Mouse (Mus musculus): Measurements from ENCODE around the gene Ntrk3. TPM values are rescaled to one million over a fixed set of nuclear protein-coding genes. Genes with fewer than 3 reads are reported as not detected.

The Ntrk3 gene
- polyA plus RNA-seq, 1 experiment from 2014 or later: 3.5 TPM

DNA sequence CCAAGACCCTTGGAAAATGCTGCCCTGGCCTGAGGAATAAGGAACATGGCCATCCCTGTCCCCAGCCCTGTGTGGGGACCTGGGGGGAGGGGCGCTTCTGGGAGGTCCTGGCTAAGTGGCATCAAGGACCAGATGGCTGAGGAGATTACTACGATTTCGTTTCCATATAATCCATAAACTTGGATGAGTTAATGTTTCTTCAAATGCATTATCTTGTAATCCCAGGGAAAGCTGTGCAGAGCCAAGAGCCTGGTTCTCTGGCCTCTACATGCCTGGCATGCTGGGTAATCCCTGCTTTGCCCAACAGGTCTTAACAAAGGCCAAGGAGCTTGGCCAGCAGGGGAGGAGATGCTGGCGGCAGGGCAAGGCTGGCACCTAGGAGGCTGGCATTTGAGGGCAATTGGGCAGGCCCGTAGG lies 27.4 kb upstream of the Ntrk3 start:
- Histone ChIP-seq H3K9me3 (replicated peaks; ENCODE audit: control insufficient read depth, low read length) (no peaks in the 10 kb centered on the region), H3K4me1 (ENCODE audit: control insufficient read depth, insufficient read depth, low read length) (no peaks in the 10 kb centered on the region), H3K4me3 (replicated peaks; ENCODE audit: low read length) (no peak overlapping the region), H3K4me2 (ENCODE audit: low read depth, low read length) (no peak overlapping the region), H3K36me3 (ENCODE audit: control insufficient read depth, insufficient read depth, low read length) (no peaks in the 10 kb centered on the region), H3K27me3 (ENCODE audit: control insufficient read depth, insufficient read depth, low read length) (no peaks in the 10 kb centered on the region), H3K27ac (ENCODE audit: low read length) (no peak overlapping the region), H3K9ac (ENCODE audit: low read length) (no peak overlapping the region)
- no peak for ATAC-seq (ENCODE audit: insufficient read depth, low FRiP score)
- 65% methylated on average over 5 of the region's 5 CpGs for WGBS

DNA sequence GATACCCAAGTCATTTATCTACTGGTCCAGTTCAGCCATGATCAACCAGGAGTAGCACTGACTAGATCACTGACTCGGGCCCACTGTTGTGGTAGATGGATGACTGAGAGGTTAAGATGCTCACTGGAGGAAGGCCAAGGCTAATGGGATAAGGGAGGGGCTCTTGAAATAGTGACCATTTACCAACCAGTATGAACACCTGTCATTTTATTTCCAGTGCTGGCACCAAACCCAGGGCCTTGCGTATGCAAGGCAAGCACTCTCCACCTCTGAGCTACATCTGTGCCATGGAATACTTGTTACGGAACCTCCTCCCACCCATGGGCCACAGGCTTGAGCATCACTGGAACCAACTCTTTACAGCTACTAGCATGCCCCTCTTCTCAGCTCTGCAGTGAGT lies 26.0 kb upstream of the Ntrk3 start:
- WGBS: 87% methylated on average over 3 of the region's 3 CpGs
- no peak overlapping the region for H3K4me3 ChIP-seq (replicated peaks; ENCODE audit: low read length)
- no peaks in the 10 kb centered on the region for H3K4me1 ChIP-seq (ENCODE audit: control insufficient read depth, insufficient read depth, low read length)
- no peaks in the 10 kb centered on the region for H3K27me3 ChIP-seq (ENCODE audit: control insufficient read depth, insufficient read depth, low read length)
- ATAC-seq (ENCODE audit: insufficient read depth, low FRiP score): no peak
- H3K36me3 ChIP-seq (ENCODE audit: control insufficient read depth, insufficient read depth, low read length): no peaks in the 10 kb centered on the region
- H3K27ac ChIP-seq (ENCODE audit: low read length): no peak overlapping the region
- no peaks in the 10 kb centered on the region for H3K9me3 ChIP-seq (replicated peaks; ENCODE audit: control insufficient read depth, low read length)
- H3K9ac ChIP-seq (ENCODE audit: low read length): no peak overlapping the region
- H3K4me2 ChIP-seq (ENCODE audit: low read depth, low read length): no peak overlapping the region

DNA sequence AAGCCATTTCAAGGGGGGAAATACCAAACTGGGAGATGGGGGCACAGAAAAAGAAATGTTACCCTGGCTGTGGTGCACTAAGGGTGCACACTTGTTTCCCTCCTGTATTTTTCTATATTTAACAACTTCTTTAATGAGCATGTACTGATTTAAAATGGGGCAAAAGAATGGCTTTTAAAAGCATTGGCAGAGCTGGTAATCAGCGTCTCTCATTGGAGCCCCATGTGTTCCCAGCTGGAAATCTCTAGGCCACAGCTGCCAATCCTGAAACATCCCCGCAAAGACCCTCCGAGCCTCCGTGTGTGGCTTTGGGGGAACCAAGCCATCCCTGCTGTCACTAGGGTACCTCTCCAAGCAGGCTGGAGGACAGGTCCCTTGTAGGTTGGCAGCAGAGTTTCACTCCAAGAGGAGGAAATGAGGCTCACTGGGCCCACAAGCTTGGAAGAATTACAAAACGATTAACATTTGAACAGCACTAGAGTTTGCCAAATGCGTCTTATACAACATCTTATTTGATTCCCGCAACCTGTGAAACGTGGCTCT lies 16.7 kb upstream of the Ntrk3 start:
- no peaks in the 10 kb centered on the region for H3K36me3 ChIP-seq (ENCODE audit: control insufficient read depth, insufficient read depth, low read length)
- ATAC-seq (ENCODE audit: insufficient read depth, low FRiP score): no peak
- no peak overlapping the region for H3K9ac ChIP-seq (ENCODE audit: low read length)
- no peak overlapping the region for H3K4me3 ChIP-seq (replicated peaks; ENCODE audit: low read length)
- WGBS: 59% methylated on average over 8 of the region's 8 CpGs
- H3K4me2 ChIP-seq (ENCODE audit: low read depth, low read length): no peak overlapping the region
- H3K27ac ChIP-seq (ENCODE audit: low read length): no peak overlapping the region
- no peaks in the 10 kb centered on the region for H3K4me1 ChIP-seq (ENCODE audit: control insufficient read depth, insufficient read depth, low read length)
- no peaks in the 10 kb centered on the region for H3K9me3 ChIP-seq (replicated peaks; ENCODE audit: control insufficient read depth, low read length)
- no peaks in the 10 kb centered on the region for H3K27me3 ChIP-seq (ENCODE audit: control insufficient read depth, insufficient read depth, low read length)

DNA sequence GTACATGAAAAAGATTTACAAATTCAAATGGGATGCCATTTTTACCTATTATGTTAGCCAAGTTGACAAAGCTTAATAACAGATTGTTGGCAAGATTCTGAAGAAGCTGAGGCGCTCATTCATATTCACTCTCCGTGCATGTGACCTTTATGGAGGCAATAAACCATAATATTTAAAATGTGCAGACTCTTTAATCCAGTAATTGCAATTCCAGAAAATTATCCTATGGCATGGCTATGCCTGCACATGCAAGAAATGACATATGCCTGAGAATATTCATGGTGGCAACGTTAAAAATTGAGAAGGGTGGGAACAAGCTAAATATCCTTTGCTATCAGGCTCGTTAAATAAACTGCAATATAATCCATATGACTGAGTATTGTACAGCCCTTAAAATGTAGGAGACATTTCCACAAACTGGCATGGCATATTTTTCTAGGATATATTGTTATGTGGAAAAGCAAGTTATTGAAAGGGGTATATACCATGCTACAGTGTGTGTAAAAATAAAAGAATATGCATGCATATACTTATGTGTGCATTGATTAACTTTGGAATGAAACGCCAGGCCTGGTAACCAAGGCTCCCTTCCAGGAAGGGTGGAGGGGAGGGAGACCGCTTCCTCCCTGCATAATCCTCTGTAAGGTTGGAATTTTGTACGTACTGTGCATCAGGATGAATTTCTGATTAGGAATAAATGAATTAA lies 16.1 kb upstream of the Ntrk3 start:
- no peak overlapping the region for H3K9ac ChIP-seq (ENCODE audit: low read length)
- no peak for ATAC-seq (ENCODE audit: insufficient read depth, low FRiP score)
- H3K4me2 ChIP-seq (ENCODE audit: low read depth, low read length): no peak overlapping the region
- no peaks in the 10 kb centered on the region for H3K9me3 ChIP-seq (replicated peaks; ENCODE audit: control insufficient read depth, low read length)
- no peaks in the 10 kb centered on the region for H3K36me3 ChIP-seq (ENCODE audit: control insufficient read depth, insufficient read depth, low read length)
- no peaks in the 10 kb centered on the region for H3K27me3 ChIP-seq (ENCODE audit: control insufficient read depth, insufficient read depth, low read length)
- no peak overlapping the region for H3K27ac ChIP-seq (ENCODE audit: low read length)
- WGBS: 79% methylated on average over 7 of the region's 7 CpGs
- no peak overlapping the region for H3K4me3 ChIP-seq (replicated peaks; ENCODE audit: low read length)
- no peaks in the 10 kb centered on the region for H3K4me1 ChIP-seq (ENCODE audit: control insufficient read depth, insufficient read depth, low read length)

DNA sequence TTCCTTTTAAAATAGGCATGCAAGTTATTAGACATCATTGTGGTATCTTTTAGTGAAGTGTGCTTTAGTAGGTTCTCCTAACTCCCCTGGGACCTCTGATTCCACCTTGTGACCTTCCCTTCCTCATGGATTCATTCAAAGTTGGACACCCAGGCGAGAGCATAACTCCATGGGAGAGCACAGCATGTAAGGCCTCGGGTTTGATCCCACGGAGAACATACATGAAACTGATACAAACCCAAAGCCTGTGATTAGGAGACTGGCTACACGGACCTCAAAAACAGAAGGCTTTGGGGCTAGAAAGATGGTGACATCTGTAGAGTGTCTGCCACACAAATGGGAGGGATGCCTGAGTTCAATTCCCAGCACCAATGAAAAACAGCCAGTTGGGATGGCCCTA lies 15.1 kb upstream of the Ntrk3 start:
- WGBS: 87% methylated on average over 4 of the region's 4 CpGs
- H3K27me3 ChIP-seq (ENCODE audit: control insufficient read depth, insufficient read depth, low read length): no peaks in the 10 kb centered on the region
- no peaks in the 10 kb centered on the region for H3K9me3 ChIP-seq (replicated peaks; ENCODE audit: control insufficient read depth, low read length)
- no peak overlapping the region for H3K27ac ChIP-seq (ENCODE audit: low read length)
- no peak overlapping the region for H3K4me2 ChIP-seq (ENCODE audit: low read depth, low read length)
- H3K4me3 ChIP-seq (replicated peaks; ENCODE audit: low read length): no peak overlapping the region
- no peak overlapping the region for H3K9ac ChIP-seq (ENCODE audit: low read length)
- H3K36me3 ChIP-seq (ENCODE audit: control insufficient read depth, insufficient read depth, low read length): no peaks in the 10 kb centered on the region
- H3K4me1 ChIP-seq (ENCODE audit: control insufficient read depth, insufficient read depth, low read length): no peaks in the 10 kb centered on the region
- ATAC-seq (ENCODE audit: insufficient read depth, low FRiP score): no peak

DNA sequence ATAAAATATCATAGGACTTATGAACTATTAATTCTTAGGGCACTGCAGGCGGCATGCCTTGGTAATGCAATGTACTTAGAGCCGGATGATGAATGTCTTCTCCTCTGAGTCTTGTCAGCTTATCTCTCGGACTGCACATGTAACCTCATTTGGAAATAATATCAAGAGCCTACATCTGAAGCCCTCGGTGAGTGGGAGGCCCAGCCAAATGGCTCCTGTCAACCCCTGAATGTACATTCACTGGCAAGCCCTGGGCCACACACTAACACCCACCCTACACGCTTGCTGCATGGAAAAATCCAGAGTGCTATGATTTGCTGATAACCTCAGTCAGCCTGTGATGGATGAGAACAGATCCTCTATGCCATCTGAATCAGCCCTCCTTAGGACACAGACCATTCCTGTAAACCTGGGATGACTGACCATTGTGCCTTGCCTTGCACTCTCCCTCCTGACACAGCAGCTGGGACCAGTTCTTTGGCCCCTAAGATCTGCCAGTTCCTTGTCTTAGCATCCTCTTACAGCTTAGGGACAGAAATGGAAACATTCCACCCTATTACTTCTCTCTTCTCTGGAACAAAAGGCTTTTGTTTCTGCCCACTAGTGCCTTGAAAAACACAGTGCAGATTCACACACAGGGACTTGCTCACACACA lies 6.0 kb upstream of the Ntrk3 start:
- 42% methylated on average over 5 of the region's 5 CpGs for WGBS
- Histone ChIP-seq H3K36me3 (ENCODE audit: control insufficient read depth, insufficient read depth, low read length) (no peaks in the 10 kb centered on the region), H3K27me3 (ENCODE audit: control insufficient read depth, insufficient read depth, low read length) (no peaks in the 10 kb centered on the region), H3K4me2 (ENCODE audit: low read depth, low read length) (no peak overlapping the region), H3K4me1 (ENCODE audit: control insufficient read depth, insufficient read depth, low read length) (no peaks in the 10 kb centered on the region), H3K9ac (ENCODE audit: low read length) (no peak overlapping the region), H3K27ac (ENCODE audit: low read length) (no peak overlapping the region), H3K4me3 (replicated peaks; ENCODE audit: low read length) (no peak overlapping the region), H3K9me3 (replicated peaks; ENCODE audit: control insufficient read depth, low read length) (no peaks in the 10 kb centered on the region)
- ATAC-seq (ENCODE audit: insufficient read depth, low FRiP score): no peak

DNA sequence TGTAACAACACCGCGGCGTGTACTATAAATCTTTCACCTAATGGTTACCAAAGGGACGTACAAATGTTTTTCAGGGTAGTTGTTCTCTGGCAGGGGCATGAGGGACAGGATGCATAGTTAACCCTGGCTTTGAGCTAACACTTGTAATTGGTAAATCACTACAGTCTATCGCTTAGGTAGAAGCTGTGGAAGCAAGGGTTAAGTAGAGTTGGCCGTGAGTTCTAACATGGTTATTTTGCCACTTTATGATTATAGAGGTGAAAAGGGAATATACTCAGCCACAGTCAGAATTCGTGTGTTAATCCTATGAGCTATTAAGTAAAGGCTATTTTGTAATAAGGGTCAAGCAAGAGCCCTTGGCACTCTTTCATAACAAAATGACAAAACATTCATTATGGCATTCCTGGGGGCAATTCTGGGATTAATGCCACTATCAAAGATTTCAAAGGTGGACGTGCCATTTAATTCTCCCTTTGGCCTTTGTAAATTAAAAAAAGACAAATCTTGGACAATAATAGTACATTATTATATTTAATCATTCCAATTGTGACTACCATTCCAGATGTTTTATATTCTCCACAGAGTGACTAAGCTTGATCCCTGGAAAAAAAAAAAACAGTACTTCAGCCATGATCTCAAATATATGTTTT lies 1.7 kb upstream of the Ntrk3 start:
- no peak for ATAC-seq (ENCODE audit: insufficient read depth, low FRiP score)
- H3K9me3 ChIP-seq (replicated peaks; ENCODE audit: control insufficient read depth, low read length): no peaks in the 10 kb centered on the region
- H3K27me3 ChIP-seq (ENCODE audit: control insufficient read depth, insufficient read depth, low read length): no peaks in the 10 kb centered on the region
- H3K4me2 ChIP-seq (ENCODE audit: low read depth, low read length): no peak overlapping the region
- H3K27ac ChIP-seq (ENCODE audit: low read length): no peak overlapping the region
- H3K4me3 ChIP-seq (replicated peaks; ENCODE audit: low read length): no peak overlapping the region
- no peaks in the 10 kb centered on the region for H3K4me1 ChIP-seq (ENCODE audit: control insufficient read depth, insufficient read depth, low read length)
- no peak overlapping the region for H3K9ac ChIP-seq (ENCODE audit: low read length)
- H3K36me3 ChIP-seq (ENCODE audit: control insufficient read depth, insufficient read depth, low read length): no peaks in the 10 kb centered on the region
- 69% methylated on average over 8 of the region's 8 CpGs for WGBS

DNA sequence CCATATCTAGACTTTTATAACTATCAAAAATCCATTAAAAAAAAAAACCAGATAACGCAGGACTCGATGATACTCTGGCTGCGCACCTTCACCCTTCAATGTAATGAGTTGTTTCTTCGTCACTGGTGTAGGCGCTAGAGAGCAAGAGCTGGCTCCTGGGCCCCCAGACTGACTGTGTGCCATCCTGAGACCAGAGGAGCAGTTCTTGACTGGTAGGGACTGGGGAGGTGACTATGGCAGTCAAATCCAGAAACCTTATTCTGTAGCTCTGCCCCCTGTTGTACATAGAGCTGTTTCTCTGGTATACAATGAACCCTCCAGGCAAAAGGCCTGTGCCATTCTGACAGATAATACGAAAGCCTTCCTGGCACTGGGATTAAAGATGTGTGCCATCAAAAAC lies 616 bp downstream of the Ntrk3 start:
- WGBS: 93% methylated on average over 6 of the region's 6 CpGs
- Histone ChIP-seq H3K9ac (ENCODE audit: low read length) (no peak overlapping the region), H3K4me1 (ENCODE audit: control insufficient read depth, insufficient read depth, low read length) (no peaks in the 10 kb centered on the region), H3K36me3 (ENCODE audit: control insufficient read depth, insufficient read depth, low read length) (no peaks in the 10 kb centered on the region), H3K4me3 (replicated peaks; ENCODE audit: low read length) (no peak overlapping the region), H3K9me3 (replicated peaks; ENCODE audit: control insufficient read depth, low read length) (no peaks in the 10 kb centered on the region), H3K4me2 (ENCODE audit: low read depth, low read length) (no peak overlapping the region), H3K27ac (ENCODE audit: low read length) (no peak overlapping the region), H3K27me3 (ENCODE audit: control insufficient read depth, insufficient read depth, low read length) (no peaks in the 10 kb centered on the region)
- ATAC-seq (ENCODE audit: insufficient read depth, low FRiP score): no peak

DNA sequence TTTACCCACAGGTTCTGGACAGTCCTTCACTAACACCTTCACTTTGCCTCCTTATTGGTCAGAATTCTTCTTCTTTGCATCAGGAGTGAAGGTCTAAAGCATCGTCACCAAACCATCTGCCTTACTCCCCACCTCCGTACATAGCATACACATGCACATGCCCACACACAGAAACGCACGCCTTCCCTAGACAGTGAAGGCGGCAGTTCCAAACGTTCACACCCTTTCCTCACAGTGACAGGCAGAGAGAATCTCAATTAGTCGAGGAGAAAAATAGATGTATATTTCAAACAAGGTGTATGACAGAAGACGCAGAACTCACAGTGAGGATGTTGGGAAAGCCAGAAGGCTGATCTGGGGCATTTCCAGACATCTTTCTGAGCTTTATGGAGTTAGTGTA lies 6.4 kb downstream of the Ntrk3 start:
- Histone ChIP-seq H3K9ac (ENCODE audit: low read length) (no peak overlapping the region), H3K9me3 (replicated peaks; ENCODE audit: control insufficient read depth, low read length) (no peaks in the 10 kb centered on the region), H3K36me3 (ENCODE audit: control insufficient read depth, insufficient read depth, low read length) (no peaks in the 10 kb centered on the region), H3K4me2 (ENCODE audit: low read depth, low read length) (no peak overlapping the region), H3K4me1 (ENCODE audit: control insufficient read depth, insufficient read depth, low read length) (no peaks in the 10 kb centered on the region), H3K27ac (ENCODE audit: low read length) (no peak overlapping the region), H3K4me3 (replicated peaks; ENCODE audit: low read length) (no peak overlapping the region), H3K27me3 (ENCODE audit: control insufficient read depth, insufficient read depth, low read length) (no peaks in the 10 kb centered on the region)
- 72% methylated on average over 8 of the region's 8 CpGs for WGBS
- no peak for ATAC-seq (ENCODE audit: insufficient read depth, low FRiP score)

Measured in stomach, embryonic 16.5 days (tissue).